Mouse (Mus musculus): ENCODE measurements around the gene Wdr95. TPM values are rescaled to one million over a fixed set of nuclear protein-coding genes. Genes with fewer than 3 reads are reported as not detected.

Gene Wdr95
- polyA plus RNA-seq, 2 experiments, result not detected

- WGBS (ENCODE audit: insufficient replicate concordance), result 59% methylated on average over 11 of the region's 11 CpGs
- ATAC-seq (ENCODE audit: insufficient read depth) (no peak), DNase-seq (ENCODE audit: low read depth in 3 of 3, low spot score in 3 of 3) (no peak)
- Histone ChIP-seq H3K9ac (replicated peaks) (peak overlapping the region; percentile 65), H3K36me3 (replicated peaks; ENCODE audit: control insufficient read depth, insufficient read depth, low read depth) (peaks cover 30% of the 10 kb centered on the region), H3K9me3 (ENCODE audit: control insufficient read depth, low read length) (no peaks in the 10 kb centered on the region), H3K27ac (no peak overlapping the region), H3K4me3 (ENCODE audit: insufficient read depth in 1 of 2, low read depth in 2 of 2, low read length in 2 of 2) (peak overlapping the region; percentile 79 to 82), H3K27me3 (ENCODE audit: control insufficient read depth, insufficient read depth, low read length) (no peaks in the 10 kb centered on the region), H3K4me1 (replicated peaks; ENCODE audit: control insufficient read depth in 2 of 2, insufficient read depth in 2 of 2, low read length in 1 of 2) (peaks cover 11 to 12% of the 10 kb centered on the region in 2 experiments), H3K4me2 (ENCODE audit: low read depth) (peak overlapping the region; percentile 77)
- TF ChIP-seq CTCF (IDR thresholded peaks at IDR 0.05; ENCODE audit: low read depth) (no peak), EP300 (IDR thresholded peaks at IDR 0.05; ENCODE audit: low read depth) (no peak)
Observed at GRCm38 (mm10) chr5:149634409-149635035, 106.0 kb downstream of the Wdr95 start.

- DNase-seq (ENCODE audit: low read depth in 3 of 3, low spot score in 3 of 3) (no peak), ATAC-seq (ENCODE audit: insufficient read depth) (no peak)
- Histone ChIP-seq H3K4me3 (ENCODE audit: insufficient read depth in 1 of 2, low read depth in 2 of 2, low read length in 2 of 2) (peak overlapping the region; percentile 79 to 82), H3K9ac (replicated peaks) (peak overlapping the region; percentile 65), H3K36me3 (replicated peaks; ENCODE audit: control insufficient read depth, insufficient read depth, low read depth) (peaks cover 21% of the 10 kb centered on the region), H3K4me1 (replicated peaks; ENCODE audit: control insufficient read depth in 2 of 2, insufficient read depth in 2 of 2, low read length in 1 of 2) (peaks cover 11 to 12% of the 10 kb centered on the region in 2 experiments), H3K27ac (peak overlapping the region; percentile 3; the same call in 1 of the 2 replicates), H3K4me2 (ENCODE audit: low read depth) (peak overlapping the region; percentile 77), H3K9me3 (ENCODE audit: control insufficient read depth, low read length) (no peaks in the 10 kb centered on the region), H3K27me3 (ENCODE audit: control insufficient read depth, insufficient read depth, low read length) (no peaks in the 10 kb centered on the region)
- no peak for TF ChIP-seq EP300 (IDR thresholded peaks at IDR 0.05; ENCODE audit: low read depth)
- no peak for TF ChIP-seq CTCF (IDR thresholded peaks at IDR 0.05; ENCODE audit: low read depth)
- 1% methylated on average over 24 of the region's 24 CpGs for whole genome bisulfite sequencing (ENCODE audit: insufficient replicate concordance)
Observed at GRCm38 (mm10) chr5:149635556-149635955, 107.1 kb downstream of the Wdr95 start.

GRCm38 (mm10) chr5:149636075-149636920, 107.8 kb downstream of the Wdr95 start, which contains the start of gene Hsph1:
Gene Hsph1 (minus strand): TSS chr5:149636376.
- ATAC-seq (ENCODE audit: insufficient read depth) (peak; percentile 98), DNase-seq (ENCODE audit: low read depth in 3 of 3, low spot score in 3 of 3) (peak; percentile 96 to 98 (median 96))
- TF ChIP-seq EP300 (IDR thresholded peaks at IDR 0.05; ENCODE audit: low read depth), result no peak
- TF ChIP-seq CTCF (IDR thresholded peaks at IDR 0.05; ENCODE audit: low read depth), result 0 out of 2 replicates have a peak, but pooled peaks have one; percentile 16
- H3K9ac ChIP-seq (replicated peaks), result peak within 1 kb of the TSS; percentile 66
- H3K4me2 ChIP-seq (ENCODE audit: low read depth), result peak within 1 kb of the TSS; percentile 77
- WGBS (ENCODE audit: insufficient replicate concordance), result under 1% methylated on average over 60 of the region's 60 CpGs
- peak within 1 kb of the TSS; percentile 79 to 86 for H3K4me3 ChIP-seq (ENCODE audit: insufficient read depth in 1 of 2, low read depth in 2 of 2, low read length in 2 of 2)
- peak within 1 kb of the TSS; percentile 3; the same call in 1 of the 2 replicates for H3K27ac ChIP-seq
- H3K4me1 ChIP-seq (replicated peaks; ENCODE audit: control insufficient read depth in 2 of 2, insufficient read depth in 2 of 2, low read length in 1 of 2), result peaks cover 11 to 15% of the 10 kb centered on the region in 2 experiments
- H3K27me3 ChIP-seq (ENCODE audit: control insufficient read depth, insufficient read depth, low read length), result no peaks in the 10 kb centered on the region
- no peaks in the 10 kb centered on the region for H3K9me3 ChIP-seq (ENCODE audit: control insufficient read depth, low read length)
- H3K36me3 ChIP-seq (replicated peaks; ENCODE audit: control insufficient read depth, insufficient read depth, low read depth), result peaks cover 14% of the 10 kb centered on the region

- Histone ChIP-seq H3K36me3 (replicated peaks; ENCODE audit: control insufficient read depth, insufficient read depth, low read depth) (peaks cover 4% of the 10 kb centered on the region), H3K27me3 (ENCODE audit: control insufficient read depth, insufficient read depth, low read length) (no peaks in the 10 kb centered on the region), H3K9me3 (ENCODE audit: control insufficient read depth, low read length) (no peaks in the 10 kb centered on the region), H3K27ac (no peak overlapping the region), H3K9ac (replicated peaks) (peak overlapping the region; percentile 66), H3K4me3 (ENCODE audit: insufficient read depth in 1 of 2, low read depth in 2 of 2, low read length in 2 of 2) (peak overlapping the region in 1 of 2 experiments; percentile 79; a peak in 2 of 4 replicates), H3K4me2 (ENCODE audit: low read depth) (peak overlapping the region; percentile 77), H3K4me1 (replicated peaks; ENCODE audit: control insufficient read depth in 2 of 2, insufficient read depth in 2 of 2, low read length in 1 of 2) (peaks cover 11 to 21% of the 10 kb centered on the region in 2 experiments)
- no peak for DNase-seq (ENCODE audit: low read depth in 3 of 3, low spot score in 3 of 3)
- 58% methylated on average over 8 of the region's 8 CpGs for WGBS (ENCODE audit: insufficient replicate concordance)
- no peak for ATAC-seq (ENCODE audit: insufficient read depth)
- no peak for TF ChIP-seq EP300 (IDR thresholded peaks at IDR 0.05; ENCODE audit: low read depth)
- no peak for TF ChIP-seq CTCF (IDR thresholded peaks at IDR 0.05; ENCODE audit: low read depth)
Observed at GRCm38 (mm10) chr5:149637306-149637705, 108.8 kb downstream of the Wdr95 start.

All from liver, embryonic 14.5 days (tissue).